Mouse (Mus musculus) layer of hippocampus, adult 8-10 months (tissue): ENCODE data around the gene Pthlh. TPM values are rescaled to one million over a fixed set of nuclear protein-coding genes. Genes with fewer than 3 reads are reported as not detected.

ENCODE experiments used
- DNase-seq, 2 experiments: peaks; one replicate each; pipeline ENCODE4 v3.0.0; 2022; ENCODE audit warnings: low spot score in 2 of 2
- total RNA-seq, 4 experiments: library from RNA; stranded (reverse); gene quantifications; 2 replicates each; pipeline ENCODE4 v1.2.4; 2022

Gene Pthlh
- total RNA-seq = 1 to 10 TPM; 1.1 to 2.7 (median 1.8) TPM

GRCm38 (mm10) chr6:147263587-147264565 lies at the start of gene Pthlh:
Pthlh (minus strand) TSS chr6:147264183.
- DNase-seq = peak in 1 of 2 experiments; percentile 26

DNA sequence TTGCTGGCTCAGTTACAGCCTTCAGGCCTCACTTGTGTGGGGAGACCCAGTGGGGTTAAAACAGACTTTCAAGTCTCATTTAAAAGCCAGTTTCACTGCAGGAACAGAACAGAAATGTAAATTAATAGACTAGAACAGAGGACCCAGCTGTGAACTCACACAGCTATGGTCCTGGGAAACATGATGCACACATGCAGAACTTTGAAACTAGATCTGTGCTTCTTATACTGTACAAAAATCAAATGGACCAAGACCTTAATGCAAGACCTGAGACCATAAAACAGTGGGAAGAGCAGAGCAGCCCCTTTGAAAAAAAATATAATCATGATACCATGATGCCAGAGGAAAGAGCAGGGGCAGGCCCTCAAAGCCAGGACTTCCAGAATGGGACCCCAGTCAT lies 49.3 kb upstream of the Pthlh start:
- no peak for DNase-seq

- no peak for DNase-seq
Measured at GRCm38 (mm10) chr6:147310435-147310978, 46.5 kb upstream of the Pthlh start.

DNA sequence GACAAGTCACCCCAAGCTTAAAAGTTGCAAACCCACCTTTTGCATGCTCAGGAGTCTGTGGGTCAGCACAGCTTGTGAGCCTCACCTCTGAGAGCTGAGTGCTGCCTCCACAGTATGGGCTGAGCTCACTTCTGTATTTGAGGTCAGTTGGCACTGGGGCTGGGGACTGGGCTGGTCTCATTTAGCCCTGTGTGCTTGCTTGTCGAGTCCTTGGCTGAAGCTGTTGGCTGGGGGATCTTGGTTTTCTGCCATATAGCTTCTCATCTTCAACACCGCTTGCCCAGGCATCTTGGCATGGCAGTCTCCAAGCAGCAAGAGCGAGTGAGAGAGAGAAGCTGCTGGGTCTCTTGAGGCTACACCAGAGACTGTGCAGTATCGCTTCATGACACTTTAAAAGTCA lies 46.1 kb upstream of the Pthlh start:
- peak; percentile 5 to 18 for DNase-seq

GRCm38 (mm10) chr6:147304236-147304635 lies 40.3 kb upstream of the Pthlh start:
- DNase-seq = peak in 1 of 2 experiments; percentile 12

DNA sequence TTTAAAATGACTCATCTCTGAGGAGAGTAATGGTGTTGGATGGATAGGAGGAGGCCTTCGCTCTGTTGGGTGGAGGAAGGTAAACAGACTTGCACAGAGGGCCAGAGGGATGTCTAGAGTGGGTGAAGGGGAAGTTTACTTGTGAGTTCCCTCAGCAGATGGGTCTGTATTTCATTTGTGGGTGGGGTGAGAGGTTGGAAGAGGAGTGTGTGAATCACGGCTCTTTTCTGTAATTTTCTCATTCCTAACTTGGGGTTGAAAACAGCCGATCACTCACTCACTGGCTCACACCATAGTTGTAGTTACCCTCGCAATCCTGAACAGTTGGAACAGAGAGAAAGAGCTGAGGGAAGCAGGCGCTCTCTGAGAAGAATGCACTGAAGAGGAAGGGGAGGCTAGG lies 35.6 kb upstream of the Pthlh start:
- DNase-seq = no peak

DNA sequence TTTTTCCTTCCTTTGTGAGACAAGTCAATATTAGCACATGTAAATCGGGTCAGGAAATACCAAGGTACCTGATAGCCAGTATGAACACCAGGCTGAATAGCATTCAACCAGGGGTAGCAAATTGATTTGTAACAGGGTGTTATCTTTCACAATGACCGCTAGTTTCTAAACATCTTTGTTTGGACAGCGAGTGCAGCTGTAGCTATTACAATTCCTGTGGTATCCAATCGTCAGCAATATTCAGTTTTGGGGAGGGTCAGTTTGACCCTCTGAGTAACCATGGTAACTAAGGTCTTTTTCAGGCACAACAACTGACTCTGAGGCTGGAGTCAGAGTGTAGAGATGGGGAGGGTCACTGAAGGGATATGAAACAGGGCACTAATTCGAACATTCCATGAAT lies 15.3 kb upstream of the Pthlh start:
- DNase-seq = no peak

DNA sequence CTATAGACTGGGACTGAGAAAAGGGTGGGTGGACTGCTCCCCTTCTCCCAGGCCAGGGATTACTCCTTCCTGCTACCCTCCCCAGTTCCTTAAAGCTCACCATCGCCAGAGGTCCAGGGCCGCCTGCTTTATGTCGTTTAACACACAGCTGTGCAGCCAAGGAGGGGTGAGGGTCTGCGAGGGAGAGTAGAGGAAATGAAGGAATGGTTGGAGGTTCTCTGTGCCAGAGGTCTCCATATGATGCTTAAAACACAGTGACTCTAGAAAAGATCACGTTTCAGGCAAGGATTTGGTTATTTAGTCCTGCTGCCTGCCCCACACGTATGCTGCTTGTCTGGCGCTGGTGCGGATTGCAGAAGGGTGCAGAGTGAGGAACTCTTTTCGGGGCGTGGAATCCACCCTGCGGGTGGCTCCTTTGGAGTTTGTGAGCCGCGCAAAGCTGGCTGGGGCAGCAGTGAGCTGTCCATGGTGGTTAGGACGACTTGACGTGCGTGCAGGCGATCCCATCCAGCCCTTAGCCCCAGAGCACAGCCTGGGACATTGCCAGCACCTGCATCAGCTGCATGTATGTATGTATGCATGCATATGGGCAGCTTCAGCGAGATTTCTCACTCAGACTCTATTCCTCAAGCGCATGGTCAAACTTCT lies 4.3 kb upstream of the Pthlh start:
- DNase-seq = no peak

GRCm38 (mm10) chr6:147266466-147266865 lies 2.5 kb upstream of the Pthlh start:
- DNase-seq = no peak

DNA sequence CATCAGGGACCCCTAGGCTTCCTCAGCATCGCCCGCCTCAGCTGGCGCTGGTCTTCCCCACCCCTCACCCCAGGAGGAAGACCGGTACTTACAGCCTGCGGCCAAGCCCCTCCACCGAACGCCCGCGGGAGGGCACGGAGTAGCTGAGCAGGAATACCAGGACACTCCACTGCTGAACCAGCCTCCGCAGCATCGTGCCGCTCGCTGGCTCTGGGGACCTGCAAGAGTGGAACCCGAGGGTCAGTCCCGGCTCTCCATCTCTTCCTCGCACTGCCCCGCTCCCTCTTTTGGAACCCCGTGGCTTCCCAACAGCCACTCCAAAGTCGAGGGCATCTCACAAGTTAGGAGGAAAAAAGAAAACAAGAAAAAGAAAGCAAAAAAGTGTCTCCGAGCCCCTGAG lies 805 bp downstream of the Pthlh start:
- DNase-seq = no peak

GRCm38 (mm10) chr6:147261616-147262015 lies 2.4 kb downstream of the Pthlh start:
- DNase-seq = no peak

DNA sequence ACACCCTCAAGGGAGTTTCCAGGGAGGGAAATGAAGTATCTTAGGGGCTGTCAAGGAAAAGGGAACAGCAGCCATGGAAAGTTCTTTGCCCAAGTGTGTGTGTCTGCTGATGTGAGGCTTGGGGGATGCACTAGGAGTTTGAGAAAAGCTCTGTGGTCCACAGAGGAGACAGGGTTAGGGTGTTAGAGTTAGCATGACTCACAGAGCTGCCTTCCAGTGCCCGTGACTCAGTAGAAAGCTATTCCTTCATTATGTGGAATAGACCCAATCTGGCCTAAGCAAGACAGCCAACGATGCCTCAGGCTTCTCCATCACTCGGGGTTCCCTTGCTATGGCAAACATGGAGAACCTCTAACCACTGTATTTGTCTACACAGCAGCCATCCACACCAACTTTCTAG lies 3.2 kb downstream of the Pthlh start:
- DNase-seq = no peak

DNA sequence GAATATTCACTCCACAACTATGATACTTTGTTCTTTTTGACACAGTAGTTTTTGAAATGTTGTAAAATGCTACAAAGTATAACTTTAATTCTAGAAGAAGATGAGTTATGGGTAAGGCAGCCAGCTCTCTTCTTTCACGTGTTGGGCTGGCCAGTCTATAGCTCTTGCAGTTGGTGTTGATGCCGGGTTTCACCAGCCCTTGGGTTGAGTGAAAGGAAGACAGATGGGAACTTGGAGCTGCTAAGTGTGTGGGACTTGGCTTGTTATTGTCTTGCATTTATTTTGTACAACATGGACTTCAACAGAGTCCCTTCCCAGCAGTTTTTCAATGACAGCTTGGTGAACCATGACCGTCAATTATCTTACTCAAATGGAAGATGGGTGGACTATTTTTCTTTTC lies 16.2 kb downstream of the Pthlh start:
- no peak for DNase-seq

- no peak for DNase-seq
Measured at GRCm38 (mm10) chr6:147244294-147244693, 19.7 kb downstream of the Pthlh start.

DNA sequence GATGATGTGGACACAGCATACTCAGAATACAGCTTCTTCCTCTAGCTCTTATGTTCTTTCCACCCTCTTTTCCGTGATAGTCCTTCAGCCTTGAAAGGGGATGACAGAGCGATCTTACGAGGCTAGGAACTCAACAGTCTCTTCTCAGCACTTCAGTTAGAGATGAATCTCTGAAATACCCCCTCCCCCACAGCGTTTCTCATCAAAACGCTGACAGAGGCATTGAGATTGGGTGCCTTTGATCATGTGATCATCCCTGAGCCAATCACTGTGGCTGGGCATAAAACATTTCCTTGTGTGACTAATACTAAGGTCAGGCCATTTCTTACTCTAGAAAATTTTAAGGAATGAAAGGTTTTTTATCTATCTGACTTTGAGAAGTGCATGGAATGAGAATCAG lies 20.3 kb downstream of the Pthlh start:
- DNase-seq = no peak

DNA sequence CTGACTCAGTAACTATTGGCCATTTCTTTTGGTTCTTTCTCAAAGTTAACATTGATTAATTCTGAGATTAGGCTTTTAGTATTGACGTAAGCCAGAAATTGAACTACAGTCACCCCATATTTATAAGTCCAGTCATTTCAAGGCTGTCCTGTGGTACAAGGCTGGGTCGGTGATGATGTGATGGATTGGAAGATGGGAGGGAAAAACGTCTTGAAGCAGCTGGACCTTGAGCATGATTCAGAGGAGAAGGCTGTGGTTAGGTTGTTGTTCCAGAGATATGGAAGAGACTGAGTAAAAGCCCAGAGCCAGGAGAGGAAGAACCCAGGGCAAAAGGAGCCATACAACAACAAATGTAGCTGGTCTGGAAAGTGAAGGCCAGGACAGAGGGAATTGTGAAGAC lies 22.4 kb downstream of the Pthlh start:
- no peak for DNase-seq

DNA sequence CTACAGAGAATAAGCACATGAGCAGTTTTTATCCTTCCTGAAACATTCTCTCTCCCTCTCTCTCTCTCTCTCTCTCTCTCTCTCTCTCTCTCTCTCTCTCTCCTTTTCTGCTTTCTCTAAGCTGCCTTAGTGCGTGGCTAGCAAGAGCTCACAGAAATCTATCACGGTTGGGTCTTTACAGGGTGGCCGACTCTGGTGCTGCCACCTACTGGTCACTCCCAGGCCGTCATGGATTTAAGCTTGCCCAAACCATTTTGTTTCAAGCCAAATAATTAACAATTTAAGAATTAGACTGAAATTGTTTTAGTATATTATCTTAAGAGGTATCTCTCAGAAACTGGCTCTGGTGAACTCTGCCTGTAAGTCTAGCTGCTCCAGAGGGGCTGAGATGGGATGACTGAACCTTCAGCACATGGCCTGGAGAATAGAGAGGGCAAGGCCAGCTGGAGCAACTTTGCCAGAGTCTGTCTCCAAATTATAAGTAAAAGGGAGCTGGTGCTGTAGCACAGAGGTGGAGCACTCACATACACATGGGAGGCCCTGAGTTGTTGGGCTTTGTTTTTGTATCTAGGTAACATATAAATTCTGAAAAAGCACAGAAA lies 23.7 kb downstream of the Pthlh start:
- DNase-seq = peak in 1 of 2 experiments; percentile 61

DNA sequence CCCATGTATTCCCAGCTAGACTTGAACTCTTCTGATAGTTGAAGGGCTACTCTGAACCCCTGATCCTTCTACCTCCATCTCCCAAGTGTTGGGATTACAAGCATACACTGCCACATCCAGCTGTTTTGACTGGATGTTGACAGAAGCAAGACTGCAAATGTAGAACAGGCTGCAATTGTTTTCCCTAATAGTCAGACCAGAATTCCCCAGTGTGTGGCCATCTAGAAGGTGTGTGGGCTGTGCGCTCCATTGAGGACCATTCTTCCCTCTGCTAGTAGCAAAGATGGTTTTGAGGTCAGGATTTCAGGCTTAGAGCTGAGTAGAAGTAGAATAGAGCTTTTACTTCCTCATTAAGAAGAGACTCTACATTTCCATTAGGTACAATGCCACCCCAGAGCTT lies 37.3 kb downstream of the Pthlh start:
- DNase-seq = no peak

GRCm38 (mm10) chr6:147219099-147219498 lies 44.9 kb downstream of the Pthlh start:
- no peak for DNase-seq

DNA sequence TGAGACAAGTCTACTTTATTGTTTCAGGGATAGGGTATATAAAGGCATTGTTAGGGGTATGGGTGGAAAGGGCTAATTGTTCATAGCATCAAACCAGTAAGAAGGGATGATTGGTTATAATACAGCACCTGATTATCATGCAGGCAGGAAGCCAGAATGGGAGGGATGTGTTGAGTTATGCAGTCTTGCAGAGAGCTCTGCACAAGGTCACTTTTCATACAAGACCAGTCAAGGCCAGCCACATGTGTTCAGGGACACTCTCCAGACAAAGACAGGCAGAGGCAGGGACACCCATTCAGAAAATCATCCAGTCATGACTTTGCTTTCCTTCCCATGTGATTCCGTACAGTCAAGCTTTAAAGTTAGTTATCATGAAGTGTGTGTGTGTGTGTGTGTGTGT lies 47.8 kb downstream of the Pthlh start:
- DNase-seq = no peak

DNA sequence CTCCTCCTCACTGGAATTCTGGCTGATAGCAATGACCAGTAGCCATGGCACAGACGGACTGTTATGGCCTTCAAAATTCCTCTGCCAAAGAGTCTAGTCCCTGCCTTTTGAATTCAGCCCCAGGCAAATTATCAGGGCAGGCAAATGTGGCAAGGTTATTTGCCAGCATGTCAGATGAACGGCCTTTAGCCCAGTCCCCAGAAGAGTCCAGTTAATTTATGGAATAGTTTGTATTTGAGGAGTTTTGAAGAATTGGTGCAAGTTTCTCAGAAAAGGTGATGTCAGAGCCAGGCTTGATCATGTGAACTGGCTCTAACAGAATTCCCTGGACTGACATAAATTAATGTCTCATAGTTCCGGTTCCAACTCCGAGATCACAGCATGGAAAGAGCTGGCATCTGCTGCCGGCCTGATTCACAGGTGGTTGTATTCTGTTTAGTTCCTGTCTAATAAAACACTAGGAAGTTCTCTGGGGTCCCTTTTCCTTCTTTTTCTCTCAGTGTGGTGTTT lies 56.1 kb downstream of the Pthlh start:
- DNase-seq = no peak
